Mouse (Mus musculus): ENCODE results near the gene Dram1. TPM values are rescaled to one million over a fixed set of nuclear protein-coding genes. Genes with fewer than 3 reads are reported as not detected.
A peak's percentile ranks its signal among the peaks of the same experiment; 100 is the strongest.

Dram1 gene
- total RNA-seq, 2 experiments from 2014 or later, result 1.0 to 1.7 TPM

- intact Hi-C loops (cut with DNase I), result loop anchor here (5.0 kb wide), 1 partner anchor 476 kb away; no protein-coding TSS in a partner anchor
- DNase-seq, result peak; percentile 44
- Histone ChIP-seq H3K27ac (no peak overlapping the region), H3K4me3 (no peak overlapping the region)
- no peak for TF ChIP-seq CTCF (IDR thresholded peaks at IDR 0.05)
Observed at GRCm38 (mm10) chr10:88328056-88328450, 50.8 kb downstream of the Dram1 start.

GRCm38 (mm10) chr10:88327160-88328055, 51.5 kb downstream of the Dram1 start:
- H3K4me3 ChIP-seq, result no peak overlapping the region; the same call in 1 of the 2 replicates
- TF ChIP-seq CTCF (IDR thresholded peaks at IDR 0.05), result no peak
- peak; percentile 58 for DNase-seq
- H3K27ac ChIP-seq, result no peak overlapping the region
- intact Hi-C loops (cut with DNase I), result loop anchor here (1.0 to 5.0 kb wide), 4 partner anchors 475 to 775 kb away; no protein-coding TSS in a partner anchor

GRCm38 (mm10) chr10:88321739-88322138, 57.1 kb downstream of the Dram1 start:
- intact Hi-C loops (cut with DNase I), result no loop called here
- TF ChIP-seq CTCF (IDR thresholded peaks at IDR 0.05), result no peak
- Histone ChIP-seq H3K4me3 (no peak overlapping the region), H3K27ac (no peak overlapping the region)
- DNase-seq, result no peak

- no peak overlapping the region for H3K27ac ChIP-seq
- TF ChIP-seq CTCF (IDR thresholded peaks at IDR 0.05), result no peak
- no peak overlapping the region for H3K4me3 ChIP-seq
- DNase-seq, result no peak
- intact Hi-C loops (cut with DNase I), result no loop called here
Observed at GRCm38 (mm10) chr10:88320714-88321416, 58.0 kb downstream of the Dram1 start.

- no peak overlapping the region for H3K27ac ChIP-seq
- no peak for TF ChIP-seq CTCF (IDR thresholded peaks at IDR 0.05)
- no peak overlapping the region for H3K4me3 ChIP-seq
- no peak for DNase-seq
- intact Hi-C loops (cut with DNase I), result no loop called here
Observed at GRCm38 (mm10) chr10:88318179-88318578, 60.7 kb downstream of the Dram1 start.

- TF ChIP-seq CTCF (IDR thresholded peaks at IDR 0.05), result no peak
- H3K27ac ChIP-seq, result no peak overlapping the region
- intact Hi-C loops (cut with DNase I), result no loop called here
- no peak overlapping the region for H3K4me3 ChIP-seq
- no peak for DNase-seq
Observed at GRCm38 (mm10) chr10:88317151-88317550, 61.7 kb downstream of the Dram1 start.

GRCm38 (mm10) chr10:88314841-88315240, 64.0 kb downstream of the Dram1 start:
- H3K4me3 ChIP-seq, result no peak overlapping the region
- H3K27ac ChIP-seq, result 0 out of 2 replicates have a peak overlapping the region, but pooled peaks have one; percentile 31
- peak; percentile 34 for DNase-seq
- intact Hi-C loops (cut with DNase I), result no loop called here
- no peak for TF ChIP-seq CTCF (IDR thresholded peaks at IDR 0.05)

GRCm38 (mm10) chr10:88309851-88310250, 69.0 kb downstream of the Dram1 start:
- intact Hi-C loops (cut with DNase I), result loop anchor here (5.0 to 10.0 kb wide), 3 partner anchors 105 to 663 kb away; partner anchors contain the start of genes Nup37, Parpbp and Washc3
- no peak for TF ChIP-seq CTCF (IDR thresholded peaks at IDR 0.05)

GRCm38 (mm10) chr10:88306235-88306634, 72.6 kb downstream of the Dram1 start:
- TF ChIP-seq CTCF (IDR thresholded peaks at IDR 0.05), result peak; percentile 37
- Histone ChIP-seq H3K27ac (no peak overlapping the region), H3K4me3 (no peak overlapping the region)
- intact Hi-C loops (cut with DNase I), result loop anchor here (5.0 to 10.0 kb wide), 3 partner anchors 101 to 659 kb away; partner anchors contain the start of genes Nup37, Parpbp and Washc3
- no peak for DNase-seq

More at GRCm38 (mm10) chr10:88309851-88310250, 69.0 kb downstream of the Dram1 start:
- DNase-seq, result peak; percentile 32
- Histone ChIP-seq H3K4me3 (no peak overlapping the region), H3K27ac (peak overlapping the region; percentile 63; the same call in 1 of the 2 replicates)

GRCm38 (mm10) chr10:88304302-88304701, 74.6 kb downstream of the Dram1 start:
- peak; percentile 80 for TF ChIP-seq CTCF (IDR thresholded peaks at IDR 0.05)
- H3K27ac ChIP-seq, result no peak overlapping the region
- intact Hi-C loops (cut with DNase I), result loop anchor here (2.0 to 10.0 kb wide), 4 partner anchors 100 to 752 kb away; partner anchors contain the start of genes Nup37, Parpbp and Washc3
- peak; percentile 87 for DNase-seq
- H3K4me3 ChIP-seq, result no peak overlapping the region

GRCm38 (mm10) chr10:88303079-88303478, 75.8 kb downstream of the Dram1 start:
- Histone ChIP-seq H3K4me3 (no peak overlapping the region), H3K27ac (peak overlapping the region; percentile 68)
- intact Hi-C loops (cut with DNase I), result loop anchor here (5.0 to 10.0 kb wide), 3 partner anchors 98 to 751 kb away; partner anchors contain the start of genes Nup37, Parpbp and Washc3
- no peak for DNase-seq
- no peak for TF ChIP-seq CTCF (IDR thresholded peaks at IDR 0.05)

GRCm38 (mm10) chr10:88301802-88302470, 76.9 kb downstream of the Dram1 start:
- no peak for TF ChIP-seq CTCF (IDR thresholded peaks at IDR 0.05)
- intact Hi-C loops (cut with DNase I), result loop anchor here (5.0 to 10.0 kb wide), 3 partner anchors 97 to 750 kb away; partner anchors contain the start of genes Nup37, Parpbp and Washc3
- Histone ChIP-seq H3K27ac (peak overlapping the region; percentile 68), H3K4me3 (peak overlapping the region; percentile 11)
- DNase-seq, result no peak

Data from gastrocnemius, adult 2 months (tissue).